Comparison of ENCODE assay signal across 8 mouse cellular contexts in genomic region chr16:97778353-97779025, GRCm38 (mm10). TPM values are rescaled to one million over a fixed set of nuclear protein-coding genes. Genes with fewer than 3 reads are reported as not detected.
DNase-seq lines count a peak whose midpoint lies in the region; ATAC-seq lines count a peak whose summit lies in the region.

No protein-coding gene starts in this region.

- H3K4me3 ChIP-seq in intestine, embryonic 14.5 days (ENCODE audit: low read depth, low read length), result no peak overlapping the region

- 31% methylated on average over 15 of the region's 15 CpGs for WGBS in intestine, embryonic 14.5 days

- no peak overlapping the region for H3K9ac ChIP-seq in intestine, embryonic 14.5 days (ENCODE audit: low read length)

- no peaks in the 10 kb centered on the region for H3K4me1 ChIP-seq in intestine, embryonic 14.5 days (replicated peaks; ENCODE audit: control insufficient read depth, insufficient read depth, low read length)

- no peaks in the 10 kb centered on the region for H3K9me3 ChIP-seq in intestine, embryonic 14.5 days (ENCODE audit: control insufficient read depth, low read length)

- peak overlapping the region; percentile 31 for H3K4me2 ChIP-seq in intestine, embryonic 14.5 days (ENCODE audit: low read length)

- H3K36me3 ChIP-seq in intestine, embryonic 14.5 days (ENCODE audit: control insufficient read depth, insufficient read depth, low read length), result no peaks in the 10 kb centered on the region

- intact Hi-C loops in left cerebral cortex, postnatal 10 days (cut with DNase I), result no loop called here

- H3K27ac ChIP-seq in intestine, embryonic 14.5 days (ENCODE audit: low read depth), result no peak overlapping the region

- DNase-seq in adrenal gland, adult 8-10 months, result peak; percentile 53
- peak; percentile 73 for DNase-seq in embryo, embryonic 11.5 days (ENCODE audit: low read depth, low spot score)
- DNase-seq in gastrocnemius, postnatal 25 days, result peak; percentile 62
- peak; percentile 94 for DNase-seq in intestine, embryonic 14.5 days (ENCODE audit: low spot score)
- peak; percentile 65 to 76 for DNase-seq in left cerebral cortex, postnatal 10 days (ENCODE audit: extremely low spot score in 1 of 2, low spot score in 2 of 2)
- DNase-seq in mesoderm, embryonic 11.5 days (ENCODE audit: low read depth, low spot score), result peak; percentile 85
- peak; percentile 81 for DNase-seq in right cerebral cortex, postnatal 4 days
- peak; percentile 75 to 89 for DNase-seq in urinary bladder, postnatal 4 days (ENCODE audit: low spot score in 2 of 2)

- ATAC-seq in intestine, embryonic 14.5 days (replicated peaks; ENCODE audit: low FRiP score, low TSS enrichment, low read depth), result peak; percentile 75

- no peaks in the 10 kb centered on the region for H3K27me3 ChIP-seq in intestine, embryonic 14.5 days (replicated peaks; ENCODE audit: control insufficient read depth, insufficient read depth, low read length)

RNA-seq across cellular contexts. Expression of gene Ripk4, which starts 14.9 kb away (rescaled TPM):
- 1 to 10 TPM; 2.0 to 2.5 (median 2.2) TPM for total RNA-seq in adrenal gland, adult 8-10 months (2022)
- not detected for total RNA-seq in gastrocnemius, postnatal 25 days (2021)
- polyA plus RNA-seq in intestine, embryonic 14.5 days (2014; fragmentation: Nextera tagmentation; extraction: Ambion mirVana), result 16.3 and 20.0 TPM in 2 replicates
- under 1 TPM in 1 of 2 experiments, not detected in 1; 0.30 TPM for total RNA-seq in left cerebral cortex, postnatal 10 days (2021)
